Mouse (Mus musculus) hindbrain, embryonic 12.5 days (tissue): ENCODE measurements around the gene Cldn6. TPM values are rescaled to one million over a fixed set of nuclear protein-coding genes. Genes with fewer than 3 reads are reported as not detected.

Experiments
- ATAC-seq: fragments of 200-750 bp; cut with Nextera tagmentation; 2 replicates; pipeline ENCODE4 v1.8.0; 2017; ENCODE audit warnings: moderate TSS enrichment; ENCODE audit not compliant: low FRiP score
- H3K27ac ChIP-seq: fragments of 300-500 bp; sonication (generic); 2 replicates; pipeline ENCODE4 v1.5.1; 2016; ENCODE audit warnings: mild to moderate bottlenecking
- H3K27me3 ChIP-seq: fragments of 300-500 bp; sonication (generic); 2 replicates; pipeline ENCODE4 v1.6.1; 2016; ENCODE audit warnings: mild to moderate bottlenecking
- H3K36me3 ChIP-seq: fragments of 300-500 bp; sonication (generic); 2 replicates; pipeline ENCODE4 v1.6.1; 2016; ENCODE audit warnings: mild to moderate bottlenecking
- H3K4me1 ChIP-seq: fragments of 300-500 bp; sonication (generic); 2 replicates; pipeline ENCODE4 v1.6.1; 2016
- H3K4me2 ChIP-seq: fragments of 300-500 bp; sonication (generic); replicated peaks from 2 replicates; pipeline ENCODE4 v1.6.1; 2016; ENCODE audit warnings: mild to moderate bottlenecking
- H3K4me3 ChIP-seq: fragments of 300-500 bp; sonication (generic); 2 replicates; pipeline ENCODE4 v1.5.1; 2016; ENCODE audit warnings: mild to moderate bottlenecking
- H3K9ac ChIP-seq: fragments of 300-500 bp; sonication (generic); 2 replicates; pipeline ENCODE4 v1.6.1; 2016; ENCODE audit warnings: mild to moderate bottlenecking, moderate library complexity
- H3K9me3 ChIP-seq: fragments of 300-500 bp; sonication (generic); replicated peaks from 2 replicates; pipeline ENCODE4 v1.6.1; 2016; ENCODE audit warnings: mild to moderate bottlenecking
- WGBS: fragments of 180-500 bp; shearing (Covaris S2); methylation state at CpG from one replicate; pipeline ENCODE4 v1.1.7; 2016; 5-methylcytosine and 5-hydroxymethylcytosine counted together
- polyA plus RNA-seq: library from polyadenylated mRNA; unstranded; fragments of >200 nt; fragmentation: Nextera tagmentation; extraction: Ambion mirVana; gene quantifications from 2 replicates; pipeline ENCODE4 v1.2.1, GENCODE M21; 2016

Cldn6 gene
- polyA plus RNA-seq, 1 experiment from 2014 or later, result 35.0 TPM

- ATAC-seq, result no peak; the same call in 1 of the 2 replicates
- Histone ChIP-seq H3K27me3 (peaks cover 73% of the 10 kb centered on the region), H3K4me2 (peak within 1 kb of the TSS; percentile 91), H3K27ac (no peak within 1 kb of the TSS), H3K4me3 (peak within 1 kb of the TSS; percentile 35), H3K9ac (peak within 1 kb of the TSS; percentile 54), H3K36me3 (no peaks in the 10 kb centered on the region), H3K9me3 (no peaks in the 10 kb centered on the region), H3K4me1 (peaks cover 36% of the 10 kb centered on the region)
- WGBS, result under 1% methylated on average over 34 of the region's 34 CpGs
Measured at GRCm38 (mm10) chr17:23677236-23677679, 1.8 kb upstream of the Cldn6 start, which contains the start of gene Tnfrsf12a. Tnfrsf12a (minus strand) TSS chr17:23677468.

DNA sequence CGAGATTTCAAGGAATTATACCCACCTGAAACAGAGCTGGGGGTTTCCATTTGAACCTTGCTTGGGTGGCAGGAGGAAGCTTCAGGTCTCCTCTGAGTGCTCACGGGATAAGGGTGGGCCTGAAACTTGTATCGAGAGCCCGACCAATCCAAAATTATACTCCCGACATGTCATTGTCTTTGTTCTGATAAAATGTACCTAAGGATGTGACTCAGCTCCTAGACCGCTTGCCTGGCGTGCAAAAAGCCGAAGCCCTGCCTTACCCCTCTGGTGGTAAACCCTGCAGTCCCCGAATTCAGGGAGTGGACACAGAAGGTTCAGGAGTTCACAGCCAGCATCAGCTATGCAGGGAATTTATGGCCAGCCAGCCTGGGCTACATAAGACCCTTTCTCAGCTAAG, 1.3 kb downstream of the Cldn6 start:
- Histone ChIP-seq H3K36me3 (no peaks in the 10 kb centered on the region), H3K4me3 (peak overlapping the region; percentile 16; the same call in 1 of the 2 replicates), H3K27ac (no peak overlapping the region), H3K4me1 (peaks cover 38% of the 10 kb centered on the region), H3K9me3 (no peaks in the 10 kb centered on the region), H3K27me3 (peaks cover 88% of the 10 kb centered on the region), H3K9ac (no peak overlapping the region), H3K4me2 (peak overlapping the region; percentile 19; the same call in 1 of the 2 replicates)
- 80% methylated on average over 9 of the region's 9 CpGs for WGBS
- no peak for ATAC-seq

- H3K4me3 ChIP-seq, result peak overlapping the region; percentile 16; the same call in 1 of the 2 replicates
- ATAC-seq, result no peak
- no peaks in the 10 kb centered on the region for H3K36me3 ChIP-seq
- no peaks in the 10 kb centered on the region for H3K9me3 ChIP-seq
- 78% methylated on average over 10 of the region's 10 CpGs for WGBS
- no peak overlapping the region for H3K27ac ChIP-seq
- H3K4me2 ChIP-seq, result 0 out of 2 replicates have a peak overlapping the region, but pooled peaks have one; percentile 19
- peaks cover 31% of the 10 kb centered on the region for H3K4me1 ChIP-seq
- H3K9ac ChIP-seq, result no peak overlapping the region
- H3K27me3 ChIP-seq, result peaks cover 80% of the 10 kb centered on the region
Measured at GRCm38 (mm10) chr17:23681086-23681485, 2.0 kb downstream of the Cldn6 start.

GRCm38 (mm10) chr17:23682092-23682491, 3.0 kb downstream of the Cldn6 start:
- H3K4me2 ChIP-seq, result no peak overlapping the region; the same call in 1 of the 2 replicates
- 0 out of 2 replicates have a peak overlapping the region, but pooled peaks have one; percentile 3 for H3K4me3 ChIP-seq
- ATAC-seq, result no peak
- peaks cover 22% of the 10 kb centered on the region for H3K4me1 ChIP-seq
- H3K27me3 ChIP-seq, result peaks cover 71% of the 10 kb centered on the region
- WGBS, result 60% methylated on average over 4 of the region's 4 CpGs
- H3K9me3 ChIP-seq, result no peaks in the 10 kb centered on the region
- H3K36me3 ChIP-seq, result no peaks in the 10 kb centered on the region
- H3K9ac ChIP-seq, result no peak overlapping the region
- H3K27ac ChIP-seq, result no peak overlapping the region

GRCm38 (mm10) chr17:23682530-23682929, 3.5 kb downstream of the Cldn6 start:
- Histone ChIP-seq H3K9me3 (no peaks in the 10 kb centered on the region), H3K9ac (no peak overlapping the region), H3K4me2 (no peak overlapping the region; the same call in 1 of the 2 replicates), H3K27me3 (peaks cover 70% of the 10 kb centered on the region), H3K36me3 (no peaks in the 10 kb centered on the region), H3K4me1 (peaks cover 22% of the 10 kb centered on the region), H3K4me3 (peak overlapping the region; percentile 16), H3K27ac (no peak overlapping the region)
- WGBS, result 61% methylated on average over 3 of the region's 3 CpGs
- no peak for ATAC-seq

GRCm38 (mm10) chr17:23683226-23683625, 4.2 kb downstream of the Cldn6 start:
- Histone ChIP-seq H3K4me1 (peaks cover 22% of the 10 kb centered on the region), H3K27ac (no peak overlapping the region), H3K36me3 (no peaks in the 10 kb centered on the region), H3K9ac (no peak overlapping the region; the same call in 1 of the 2 replicates), H3K4me2 (peak overlapping the region; percentile 26; the same call in 1 of the 2 replicates), H3K4me3 (peak overlapping the region; percentile 16), H3K9me3 (no peaks in the 10 kb centered on the region), H3K27me3 (peaks cover 65% of the 10 kb centered on the region)
- no peak; the same call in 1 of the 2 replicates for ATAC-seq
- 27% methylated on average over 15 of the region's 15 CpGs for WGBS

DNA sequence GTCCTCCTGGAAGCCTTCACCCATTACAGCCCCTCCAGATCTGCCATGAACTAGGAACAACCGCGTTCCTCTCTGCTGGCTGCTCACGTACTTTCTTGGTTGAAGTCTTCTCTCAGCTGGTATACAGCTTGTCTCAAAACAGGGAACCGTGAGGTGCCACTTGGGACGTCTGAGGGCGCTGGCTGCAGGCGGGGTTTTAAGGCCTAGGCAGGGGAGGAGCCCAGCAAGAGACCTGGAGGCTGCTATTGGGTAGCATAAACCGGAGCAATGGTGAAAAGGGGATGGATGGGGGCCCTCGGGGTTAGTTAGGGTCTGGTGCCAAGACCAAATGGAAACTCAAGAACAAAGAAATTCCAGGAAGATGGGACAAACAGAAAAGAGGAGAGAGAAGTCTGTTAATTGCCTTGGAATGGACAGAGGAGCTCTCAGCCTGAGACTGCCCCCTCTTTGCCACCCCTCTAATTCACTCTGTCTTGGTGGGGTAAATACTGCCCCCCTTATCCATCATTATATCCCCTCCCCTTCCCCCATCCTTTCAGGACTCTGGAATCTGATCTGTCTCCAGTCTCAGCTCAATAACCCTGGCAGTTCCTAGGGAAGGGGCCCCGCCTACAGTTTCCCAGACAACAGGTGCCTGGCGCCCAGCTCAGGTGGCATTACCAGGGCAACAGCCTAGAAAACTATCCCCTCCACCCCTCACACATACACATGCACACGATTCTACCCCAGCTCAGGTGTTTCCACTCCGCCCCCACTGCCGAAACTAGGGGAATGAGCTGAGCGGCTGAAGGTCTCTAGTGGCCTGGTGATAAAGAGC, 5.0 kb downstream of the Cldn6 start, which contains the start of gene Cldn9:
Gene Cldn9, minus strand, starts transcription at position 171 of the 817 bp plus-strand sequence.
- peak; percentile 51 for ATAC-seq

GRCm38 (mm10) chr17:23694491-23694890, 15.4 kb downstream of the Cldn6 start:
- no peaks in the 10 kb centered on the region for H3K36me3 ChIP-seq
- no peak overlapping the region for H3K9ac ChIP-seq
- WGBS, result 88% methylated on average over 1 of the region's 1 CpGs
- H3K4me3 ChIP-seq, result no peak overlapping the region
- no peaks in the 10 kb centered on the region for H3K9me3 ChIP-seq
- no peak overlapping the region for H3K27ac ChIP-seq
- H3K4me1 ChIP-seq, result peaks cover 6% of the 10 kb centered on the region; the same call in 1 of the 2 replicates
- H3K4me2 ChIP-seq, result no peak overlapping the region
- no peak for ATAC-seq
- peaks cover 32% of the 10 kb centered on the region for H3K27me3 ChIP-seq

More for the DNA sequence above, 5.0 kb downstream of the Cldn6 start, which contains the start of gene Cldn9:
- peak within 1 kb of the TSS; percentile 15; the same call in 1 of the 2 replicates for H3K9ac ChIP-seq
- peaks cover 22% of the 10 kb centered on the region for H3K4me1 ChIP-seq
- WGBS, result 11% methylated on average over 15 of the region's 15 CpGs
- peaks cover 57% of the 10 kb centered on the region for H3K27me3 ChIP-seq
- no peak within 1 kb of the TSS for H3K27ac ChIP-seq
- peak within 1 kb of the TSS; percentile 16 for H3K4me3 ChIP-seq
- H3K4me2 ChIP-seq, result peak within 1 kb of the TSS; percentile 26; the same call in 1 of the 2 replicates
- no peaks in the 10 kb centered on the region for H3K9me3 ChIP-seq
- H3K36me3 ChIP-seq, result no peaks in the 10 kb centered on the region

GRCm38 (mm10) chr17:23695801-23696200, 16.8 kb downstream of the Cldn6 start:
- Histone ChIP-seq H3K4me2 (no peak overlapping the region), H3K27ac (no peak overlapping the region), H3K9me3 (no peaks in the 10 kb centered on the region), H3K4me1 (peaks cover 6% of the 10 kb centered on the region; the same call in 1 of the 2 replicates), H3K9ac (no peak overlapping the region), H3K27me3 (peaks cover 38% of the 10 kb centered on the region), H3K36me3 (no peaks in the 10 kb centered on the region), H3K4me3 (no peak overlapping the region)
- no peak for ATAC-seq
- 10% methylated on average over 3 of the region's 3 CpGs for WGBS

GRCm38 (mm10) chr17:23699131-23700077, 20.4 kb downstream of the Cldn6 start:
- Histone ChIP-seq H3K27ac (peak overlapping the region; percentile 35; the same call in 1 of the 2 replicates), H3K9ac (peak overlapping the region; percentile 70), H3K27me3 (peaks cover 43% of the 10 kb centered on the region), H3K4me2 (peak overlapping the region; percentile 100), H3K4me3 (peak overlapping the region; percentile 76), H3K9me3 (no peaks in the 10 kb centered on the region), H3K4me1 (peaks cover 6% of the 10 kb centered on the region; the same call in 1 of the 2 replicates), H3K36me3 (no peaks in the 10 kb centered on the region)
- ATAC-seq, result peak; percentile 63
- under 1% methylated on average over 60 of the region's 101 CpGs for WGBS

DNA sequence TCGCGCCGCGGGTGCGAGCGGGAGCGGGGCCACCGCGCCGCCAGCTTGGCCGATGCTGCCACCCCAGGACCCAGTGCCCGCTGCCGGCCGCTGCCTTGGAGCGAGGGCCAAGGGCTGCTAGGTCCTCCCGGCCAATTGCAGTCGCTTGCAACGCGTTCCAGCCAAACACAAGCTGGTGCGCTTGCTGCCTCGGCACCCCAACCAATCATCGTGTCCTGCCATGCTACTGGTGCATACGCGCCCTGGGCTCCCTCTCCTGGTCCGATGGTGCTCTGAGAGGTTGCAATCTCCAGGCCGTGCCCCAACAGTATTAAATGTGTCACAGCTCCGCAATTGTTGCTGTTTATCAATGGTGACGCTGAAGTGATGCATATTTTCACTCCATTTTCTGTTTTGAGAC, 21.0 kb downstream of the Cldn6 start:
- ATAC-seq, result peak; percentile 96
- 1% methylated on average over 28 of the region's 28 CpGs for WGBS
- H3K9me3 ChIP-seq, result no peaks in the 10 kb centered on the region
- peak overlapping the region; percentile 100 for H3K4me2 ChIP-seq
- H3K4me3 ChIP-seq, result peak overlapping the region; percentile 76
- peaks cover 9% of the 10 kb centered on the region for H3K4me1 ChIP-seq
- H3K27ac ChIP-seq, result no peak overlapping the region
- no peaks in the 10 kb centered on the region for H3K36me3 ChIP-seq
- peaks cover 43% of the 10 kb centered on the region for H3K27me3 ChIP-seq
- peak overlapping the region; percentile 70 for H3K9ac ChIP-seq
